Mouse (Mus musculus): ENCODE results near the gene Gm11114. TPM values are rescaled to one million over a fixed set of nuclear protein-coding genes. Genes with fewer than 3 reads are reported as not detected.
A peak's percentile ranks its signal among the peaks of the same experiment; 100 is the strongest.

The Gm11114 gene
- not detected in 2 replicates for polyA plus RNA-seq (2015; fragmentation: Nextera tagmentation; extraction: Ambion mirVana)

- WGBS = 83% methylated on average over 6 of the region's 6 CpGs
- Histone ChIP-seq H3K4me1 (replicated peaks) (no peaks in the 10 kb centered on the region), H3K27ac (no peak within 1 kb of the TSS), H3K36me3 (no peaks in the 10 kb centered on the region), H3K27me3 (replicated peaks) (no peaks in the 10 kb centered on the region), H3K9ac (no peak within 1 kb of the TSS), H3K4me2 (replicated peaks) (no peak within 1 kb of the TSS), H3K4me3 (replicated peaks) (no peak within 1 kb of the TSS), H3K9me3 (no peaks in the 10 kb centered on the region)
- ATAC-seq = no peak
Measured at GRCm38 (mm10) chr9:85312473-85312872, at the start of gene Gm11114. Gene Gm11114 (plus strand): TSS chr9:85312773.

DNA sequence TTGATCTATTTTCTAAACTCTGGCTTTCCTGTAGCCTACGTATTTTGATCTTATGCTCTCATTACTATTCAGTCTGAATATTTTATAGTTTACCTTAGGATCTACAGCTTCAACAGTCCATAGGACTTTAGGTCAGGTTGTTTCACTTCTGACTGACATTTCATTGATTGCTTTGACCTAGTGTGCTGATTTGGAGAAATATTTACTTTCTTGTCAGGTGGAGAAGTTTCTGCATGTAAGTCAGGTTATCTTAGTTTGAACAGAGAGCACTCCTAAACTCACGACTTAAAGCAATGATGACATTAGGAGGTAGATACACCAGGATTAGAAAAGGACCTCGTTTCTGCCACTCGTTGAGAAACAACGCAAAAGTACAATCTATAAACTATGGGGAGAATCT is 45.7 kb upstream of the Gm11114 start:
- no peaks in the 10 kb centered on the region for H3K36me3 ChIP-seq
- no peak overlapping the region for H3K9ac ChIP-seq
- H3K9me3 ChIP-seq = no peaks in the 10 kb centered on the region
- no peak for ATAC-seq
- 54% methylated on average over 5 of the region's 5 CpGs for WGBS
- H3K4me1 ChIP-seq (replicated peaks) = no peaks in the 10 kb centered on the region
- H3K4me2 ChIP-seq (replicated peaks) = no peak overlapping the region
- H3K27ac ChIP-seq = no peak overlapping the region
- no peak overlapping the region for H3K4me3 ChIP-seq (replicated peaks)
- H3K27me3 ChIP-seq (replicated peaks) = no peaks in the 10 kb centered on the region

DNA sequence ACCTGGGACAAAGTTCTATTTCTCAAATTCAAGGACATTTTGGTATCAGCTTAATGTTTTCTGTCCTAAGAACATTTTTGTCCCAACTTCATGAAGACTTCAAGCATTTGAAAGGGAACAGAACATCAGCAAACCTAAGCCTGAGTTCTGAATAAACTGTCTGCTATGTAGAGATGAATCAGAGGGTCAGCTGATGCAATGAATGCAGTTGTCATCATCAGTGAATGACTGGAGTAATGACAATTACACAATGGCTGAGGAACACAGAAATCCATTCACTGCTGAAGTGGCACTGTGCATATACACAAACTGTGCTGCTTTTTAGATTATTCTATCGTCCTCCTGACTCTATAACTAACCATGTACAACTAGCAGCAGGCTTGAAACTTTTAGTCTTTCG is 38.5 kb upstream of the Gm11114 start:
- ATAC-seq = no peak
- 79% methylated on average over 2 of the region's 2 CpGs for WGBS
- Histone ChIP-seq H3K9me3 (no peaks in the 10 kb centered on the region), H3K36me3 (no peaks in the 10 kb centered on the region), H3K4me3 (replicated peaks) (no peak overlapping the region), H3K9ac (no peak overlapping the region), H3K27me3 (replicated peaks) (no peaks in the 10 kb centered on the region), H3K4me2 (replicated peaks) (no peak overlapping the region), H3K27ac (no peak overlapping the region), H3K4me1 (replicated peaks) (no peaks in the 10 kb centered on the region)

- Histone ChIP-seq H3K36me3 (no peaks in the 10 kb centered on the region), H3K4me3 (replicated peaks) (no peak overlapping the region), H3K4me2 (replicated peaks) (no peak overlapping the region), H3K9ac (no peak overlapping the region), H3K9me3 (no peaks in the 10 kb centered on the region), H3K27ac (no peak overlapping the region), H3K27me3 (replicated peaks) (no peaks in the 10 kb centered on the region), H3K4me1 (replicated peaks) (no peaks in the 10 kb centered on the region)
- WGBS = 80% methylated on average over 4 of the region's 4 CpGs
- no peak for ATAC-seq
Measured at GRCm38 (mm10) chr9:85302849-85303248, 9.7 kb upstream of the Gm11114 start.

GRCm38 (mm10) chr9:85303378-85303777 is 9.2 kb upstream of the Gm11114 start:
- H3K4me2 ChIP-seq (replicated peaks) = no peak overlapping the region
- WGBS = 85% methylated on average over 3 of the region's 3 CpGs
- ATAC-seq = no peak

GRCm38 (mm10) chr9:85316122-85316521 is 3.5 kb downstream of the Gm11114 start:
- H3K9me3 ChIP-seq = no peaks in the 10 kb centered on the region
- no peak overlapping the region for H3K4me3 ChIP-seq (replicated peaks)
- H3K27me3 ChIP-seq (replicated peaks) = no peaks in the 10 kb centered on the region
- H3K4me2 ChIP-seq (replicated peaks) = no peak overlapping the region
- ATAC-seq = no peak
- H3K9ac ChIP-seq = no peak overlapping the region
- H3K4me1 ChIP-seq (replicated peaks) = no peaks in the 10 kb centered on the region
- 36% methylated on average over 1 of the region's 1 CpGs for WGBS
- no peak overlapping the region for H3K27ac ChIP-seq
- no peaks in the 10 kb centered on the region for H3K36me3 ChIP-seq

More at GRCm38 (mm10) chr9:85303378-85303777, 9.2 kb upstream of the Gm11114 start:
- no peaks in the 10 kb centered on the region for H3K36me3 ChIP-seq
- H3K4me3 ChIP-seq (replicated peaks) = no peak overlapping the region
- no peaks in the 10 kb centered on the region for H3K9me3 ChIP-seq
- no peak overlapping the region for H3K9ac ChIP-seq
- H3K27ac ChIP-seq = no peak overlapping the region
- H3K27me3 ChIP-seq (replicated peaks) = no peaks in the 10 kb centered on the region
- H3K4me1 ChIP-seq (replicated peaks) = no peaks in the 10 kb centered on the region

GRCm38 (mm10) chr9:85320167-85320951 is 7.8 kb downstream of the Gm11114 start:
- no peak overlapping the region for H3K9ac ChIP-seq
- no peak overlapping the region for H3K4me3 ChIP-seq (replicated peaks)
- H3K9me3 ChIP-seq = no peaks in the 10 kb centered on the region
- ATAC-seq = no peak
- no peak overlapping the region for H3K4me2 ChIP-seq (replicated peaks)
- no peaks in the 10 kb centered on the region for H3K27me3 ChIP-seq (replicated peaks)
- H3K36me3 ChIP-seq = no peaks in the 10 kb centered on the region
- H3K27ac ChIP-seq = no peak overlapping the region
- 68% methylated on average over 8 of the region's 8 CpGs for WGBS
- H3K4me1 ChIP-seq (replicated peaks) = no peaks in the 10 kb centered on the region

GRCm38 (mm10) chr9:85324158-85324875 is 11.7 kb downstream of the Gm11114 start:
- 70% methylated on average over 11 of the region's 11 CpGs for WGBS
- Histone ChIP-seq H3K4me2 (replicated peaks) (peak overlapping the region; percentile 85), H3K36me3 (no peaks in the 10 kb centered on the region), H3K9me3 (no peaks in the 10 kb centered on the region), H3K4me3 (replicated peaks) (peak overlapping the region; percentile 84), H3K4me1 (replicated peaks) (no peaks in the 10 kb centered on the region), H3K27ac (no peak overlapping the region), H3K27me3 (replicated peaks) (no peaks in the 10 kb centered on the region), H3K9ac (peak overlapping the region; percentile 30; the same call in 1 of the 2 replicates)
- ATAC-seq = no peak

DNA sequence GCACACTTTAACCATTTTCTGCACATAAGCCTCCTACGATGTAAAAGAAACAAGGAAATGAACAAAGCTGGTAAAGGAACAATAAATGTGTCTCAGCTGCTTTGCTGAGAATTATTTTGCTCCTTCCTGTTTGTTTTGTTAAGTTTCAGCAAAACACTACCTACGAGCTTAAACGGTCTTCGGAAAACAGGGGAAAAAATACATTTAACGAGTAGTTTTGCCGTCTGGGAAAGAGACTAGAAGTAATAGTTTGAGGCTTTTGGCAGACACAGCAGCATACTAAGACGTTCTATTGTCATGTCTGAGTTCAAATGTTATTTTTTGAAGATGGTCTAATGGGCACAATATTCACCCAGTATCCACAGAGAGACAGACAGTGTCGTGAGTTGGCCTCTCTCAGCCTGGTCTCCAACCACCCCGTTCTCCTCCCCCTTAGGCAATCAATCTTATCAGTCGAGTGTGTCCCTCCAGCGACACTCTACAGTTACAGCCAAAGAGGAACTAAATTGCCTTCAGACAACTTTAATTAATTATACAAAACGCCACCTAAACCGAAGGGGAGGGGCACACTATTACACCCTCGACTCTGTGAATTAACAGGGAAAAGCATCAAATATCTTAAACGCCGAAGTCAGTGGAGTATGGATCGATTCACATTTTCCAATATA is 12.8 kb downstream of the Gm11114 start:
- H3K4me1 ChIP-seq (replicated peaks) = no peaks in the 10 kb centered on the region
- peak overlapping the region; percentile 84 for H3K4me3 ChIP-seq (replicated peaks)
- peak overlapping the region; percentile 70 for H3K9ac ChIP-seq
- no peak for ATAC-seq
- peak overlapping the region; percentile 85 for H3K4me2 ChIP-seq (replicated peaks)
- 26% methylated on average over 17 of the region's 17 CpGs for WGBS
- H3K27me3 ChIP-seq (replicated peaks) = no peaks in the 10 kb centered on the region
- H3K9me3 ChIP-seq = no peaks in the 10 kb centered on the region
- H3K36me3 ChIP-seq = no peaks in the 10 kb centered on the region
- H3K27ac ChIP-seq = peak overlapping the region; percentile 88; the same call in 1 of the 2 replicates

- peak overlapping the region; percentile 70 for H3K9ac ChIP-seq
- under 1% methylated on average over 88 of the region's 88 CpGs for WGBS
- H3K27me3 ChIP-seq (replicated peaks) = no peaks in the 10 kb centered on the region
- H3K4me3 ChIP-seq (replicated peaks) = peak overlapping the region; percentile 84
- H3K4me2 ChIP-seq (replicated peaks) = peak overlapping the region; percentile 85
- no peaks in the 10 kb centered on the region for H3K4me1 ChIP-seq (replicated peaks)
- no peaks in the 10 kb centered on the region for H3K9me3 ChIP-seq
- H3K27ac ChIP-seq = peak overlapping the region; percentile 88
- no peaks in the 10 kb centered on the region for H3K36me3 ChIP-seq
- ATAC-seq = peak; percentile 76
Measured at GRCm38 (mm10) chr9:85326292-85327241, 14.0 kb downstream of the Gm11114 start.

- H3K9ac ChIP-seq = peak within 1 kb of the TSS; percentile 70
- no peaks in the 10 kb centered on the region for H3K4me1 ChIP-seq (replicated peaks)
- WGBS = under 1% methylated on average over 72 of the region's 72 CpGs
- H3K9me3 ChIP-seq = no peaks in the 10 kb centered on the region
- ATAC-seq = peak; percentile 95
- peak within 1 kb of the TSS; percentile 88 for H3K27ac ChIP-seq
- peak within 1 kb of the TSS; percentile 85 for H3K4me2 ChIP-seq (replicated peaks)
- H3K36me3 ChIP-seq = no peaks in the 10 kb centered on the region
- H3K4me3 ChIP-seq (replicated peaks) = peak within 1 kb of the TSS; percentile 84
- no peaks in the 10 kb centered on the region for H3K27me3 ChIP-seq (replicated peaks)
Measured at GRCm38 (mm10) chr9:85327242-85328211, 15.0 kb downstream of the Gm11114 start, which contains the start of gene Tent5a. Gene Tent5a (minus strand): TSS chr9:85327348.

All from intestine, embryonic 15.5 days (tissue).